Mouse (Mus musculus): ENCODE measurements around the gene Gm17783.
"Not testable (repeated sequence)": the region's sequence is repeated elsewhere in the genome, so short reads cannot be mapped to it uniquely, and the experiment has no call there.

The Gm17783 gene

GRCm38 (mm10) chr16:45531950-45532349 is at the start of gene Gm17783:
TSS of gene Gm17783 (minus strand) at chr16:45532050.
- in situ Hi-C loops (cut with MboI, MseI) = no loop called here

- in situ Hi-C loops (cut with MboI, MseI) = loop anchor here (5.0 kb wide), 2 partner anchors 52 to 92 kb away; no protein-coding TSS in a partner anchor
Measured at GRCm38 (mm10) chr16:45579883-45580282, 48.0 kb upstream of the Gm17783 start.

GRCm38 (mm10) chr16:45572307-45572706 is 40.5 kb upstream of the Gm17783 start:
- in situ Hi-C loops (cut with MboI, MseI) = no loop called here

- in situ Hi-C loops (cut with MboI, MseI) = no loop called here
Measured at GRCm38 (mm10) chr16:45561747-45562146, 29.9 kb upstream of the Gm17783 start.

GRCm38 (mm10) chr16:45551579-45551978 is 19.7 kb upstream of the Gm17783 start:
- in situ Hi-C loops (cut with MboI, MseI) = no loop called here

GRCm38 (mm10) chr16:45547982-45548381 is 16.1 kb upstream of the Gm17783 start:
- in situ Hi-C loops (cut with MboI, MseI) = no loop called here

- in situ Hi-C loops (cut with MboI, MseI) = no loop called here
Measured at GRCm38 (mm10) chr16:45544341-45544740, 12.5 kb upstream of the Gm17783 start.

GRCm38 (mm10) chr16:45542108-45542507 is 10.3 kb upstream of the Gm17783 start:
- in situ Hi-C loops (cut with MboI, MseI) = no loop called here

GRCm38 (mm10) chr16:45538342-45538741 is 6.5 kb upstream of the Gm17783 start:
- in situ Hi-C loops (cut with MboI, MseI) = not testable (repeated sequence)

GRCm38 (mm10) chr16:45535009-45535408 is 3.2 kb upstream of the Gm17783 start, which contains the start of gene Slc9c1:
TSS of gene Slc9c1 (plus strand) at chr16:45535309.
- in situ Hi-C loops (cut with MboI, MseI) = no loop called here

- in situ Hi-C loops (cut with MboI, MseI) = no loop called here
Measured at GRCm38 (mm10) chr16:45525551-45525950, 6.3 kb downstream of the Gm17783 start.

GRCm38 (mm10) chr16:45495326-45495725 is 36.5 kb downstream of the Gm17783 start:
- in situ Hi-C loops (cut with MboI, MseI) = no loop called here

- in situ Hi-C loops (cut with MboI, MseI) = no loop called here
Measured at GRCm38 (mm10) chr16:45492927-45493326, 38.9 kb downstream of the Gm17783 start, which contains the start of gene Gm609. TSS of gene Gm609 (minus strand) at chr16:45492969.

GRCm38 (mm10) chr16:45476991-45477390 is 54.9 kb downstream of the Gm17783 start:
- in situ Hi-C loops (cut with MboI, MseI) = no loop called here

- in situ Hi-C loops (cut with MboI, MseI) = not testable (repeated sequence)
Measured at GRCm38 (mm10) chr16:45471836-45472235, 60.0 kb downstream of the Gm17783 start.
